Mouse (Mus musculus) liver, adult 2 months (tissue): ENCODE measurements at regions not wholly inside any gene's neighbourhood (a gene's known extent, or its start where the extent isn't known, plus 50 kb on each side); places are given as distances from the start of the nearest gene placed in this dataset.

ENCODE experiments used
- DNase-seq: peaks from one replicate; pipeline ENCODE4 v3.0.0-alpha.2; 2011; ENCODE audit warnings: low read depth, low spot score; ENCODE audit errors: extremely low read depth
- H3K27ac ChIP-seq: fragments of 200-500 bp; replicated peaks from 2 replicates; pipeline ENCODE4 v1.5.1; 2012; ENCODE audit warnings: low read depth, mild to moderate bottlenecking, control low read depth, inconsistent platforms, low read length; ENCODE audit not compliant: insufficient read depth
- H3K27me3 ChIP-seq: fragments of 200-500 bp; 2 replicates; pipeline ENCODE4 v1.6.1; 2012; ENCODE audit warnings: mild to moderate bottlenecking, moderate library complexity, low read length, inconsistent platforms; ENCODE audit not compliant: control insufficient read depth, insufficient read depth
- H3K36me3 ChIP-seq: fragments of 200-500 bp; 2 replicates; pipeline ENCODE4 v1.6.1; 2012; ENCODE audit warnings: low read length, inconsistent platforms; ENCODE audit not compliant: control insufficient read depth, insufficient read depth
- H3K4me1 ChIP-seq: fragments of 200-500 bp; 2 replicates; pipeline ENCODE4 v1.6.1; 2011; ENCODE audit warnings: low read length; ENCODE audit not compliant: control insufficient read depth, insufficient read depth
- H3K4me3 ChIP-seq: fragments of 200-500 bp; 2 replicates; pipeline ENCODE4 v1.5.1; 2011; ENCODE audit warnings: low read depth, mild to moderate bottlenecking, control low read depth, low read length, moderate library complexity; ENCODE audit not compliant: insufficient read depth
- H3K79me2 ChIP-seq: fragments of 200-500 bp; 2 replicates; pipeline ENCODE4 v1.6.1; 2012; ENCODE audit warnings: inconsistent platforms, mild to moderate bottlenecking, low read length, moderate library complexity; ENCODE audit not compliant: control insufficient read depth, insufficient read depth
- H3K9ac ChIP-seq: fragments of 200-500 bp; 2 replicates; pipeline ENCODE4 v1.6.1; 2012; ENCODE audit warnings: low read depth, mild to moderate bottlenecking, control low read depth, inconsistent platforms, low read length
- CTCF ChIP-seq: fragments of 200-500 bp; IDR thresholded peaks from 2 replicates; pipeline ENCODE4 v1.5.1; 2011; ENCODE audit warnings: low read depth, low read length, control low read depth
- POLR2A ChIP-seq: fragments of 200-500 bp; IDR thresholded peaks from 2 replicates; pipeline ENCODE4 v1.6.1; 2011; ENCODE audit warnings: low read length, control low read depth; ENCODE audit not compliant: insufficient read depth; ENCODE audit errors: extremely low read depth
- WGBS: fragments of 180-500 bp; shearing (Covaris S2); methylation state at CpG from one replicate; pipeline ENCODE4 v1.1.7; 2018; 5-methylcytosine and 5-hydroxymethylcytosine counted together

GRCm38 (mm10) chr19:60110278-60110677 lies 116.2 kb downstream of the Fam204a start:
- no peak overlapping the region for H3K27ac ChIP-seq
- no peaks in the 10 kb centered on the region for H3K79me2 ChIP-seq
- no peaks in the 10 kb centered on the region for H3K27me3 ChIP-seq
- H3K4me3 ChIP-seq: no peak overlapping the region
- TF ChIP-seq CTCF (no peak), POLR2A (no peak)
- DNase-seq: no peak
- H3K36me3 ChIP-seq: no peaks in the 10 kb centered on the region
- WGBS: 84% methylated on average over 6 of the region's 6 CpGs
- no peaks in the 10 kb centered on the region for H3K4me1 ChIP-seq
- H3K9ac ChIP-seq: no peak overlapping the region

GRCm38 (mm10) chr19:60109488-60109887 lies 117.0 kb downstream of the Fam204a start:
- no peak overlapping the region for H3K9ac ChIP-seq
- H3K79me2 ChIP-seq: no peaks in the 10 kb centered on the region
- no peak for DNase-seq
- no peaks in the 10 kb centered on the region for H3K27me3 ChIP-seq
- no peak overlapping the region for H3K27ac ChIP-seq
- 82% methylated on average over 8 of the region's 8 CpGs for WGBS
- no peak overlapping the region for H3K4me3 ChIP-seq
- no peaks in the 10 kb centered on the region for H3K4me1 ChIP-seq
- H3K36me3 ChIP-seq: no peaks in the 10 kb centered on the region
- TF ChIP-seq POLR2A (no peak), CTCF (no peak)

- H3K36me3 ChIP-seq: no peaks in the 10 kb centered on the region
- no peak overlapping the region for H3K27ac ChIP-seq
- H3K4me1 ChIP-seq: no peaks in the 10 kb centered on the region
- no peaks in the 10 kb centered on the region for H3K79me2 ChIP-seq
- TF ChIP-seq POLR2A (no peak), CTCF (no peak)
- DNase-seq: no peak
- H3K9ac ChIP-seq: no peak overlapping the region
- WGBS: 78% methylated on average over 3 of the region's 3 CpGs
- no peaks in the 10 kb centered on the region for H3K27me3 ChIP-seq
- H3K4me3 ChIP-seq: no peak overlapping the region
Measured at GRCm38 (mm10) chr19:60097915-60098314, 128.6 kb downstream of the Fam204a start.

GRCm38 (mm10) chr19:60074986-60075385 lies 131.5 kb upstream of the Rab11fip2 start:
- Histone ChIP-seq H3K36me3 (no peaks in the 10 kb centered on the region), H3K27ac (no peak overlapping the region), H3K9ac (no peak overlapping the region), H3K4me1 (no peaks in the 10 kb centered on the region), H3K4me3 (no peak overlapping the region), H3K27me3 (no peaks in the 10 kb centered on the region), H3K79me2 (no peaks in the 10 kb centered on the region)
- 58% methylated on average over 3 of the region's 3 CpGs for WGBS
- TF ChIP-seq POLR2A (no peak), CTCF (no peak)
- DNase-seq: no peak

- 38% methylated on average over 1 of the region's 1 CpGs for WGBS
Measured at GRCm38 (mm10) chr19:60073328-60073727, 129.9 kb upstream of the Rab11fip2 start.

GRCm38 (mm10) chr19:60066183-60066582 lies 122.7 kb upstream of the Rab11fip2 start:
- no peak for TF ChIP-seq POLR2A
- TF ChIP-seq CTCF: no peak
- Histone ChIP-seq H3K4me1 (no peaks in the 10 kb centered on the region), H3K27me3 (no peaks in the 10 kb centered on the region), H3K4me3 (no peak overlapping the region), H3K27ac (no peak overlapping the region), H3K79me2 (no peaks in the 10 kb centered on the region), H3K9ac (no peak overlapping the region), H3K36me3 (no peaks in the 10 kb centered on the region)
- DNase-seq: no peak
- 87% methylated on average over 3 of the region's 3 CpGs for WGBS

More at GRCm38 (mm10) chr19:60073328-60073727, 129.9 kb upstream of the Rab11fip2 start:
- no peak for TF ChIP-seq CTCF
- no peak for TF ChIP-seq POLR2A
- H3K36me3 ChIP-seq: no peaks in the 10 kb centered on the region
- no peaks in the 10 kb centered on the region for H3K4me1 ChIP-seq
- no peaks in the 10 kb centered on the region for H3K79me2 ChIP-seq
- H3K27ac ChIP-seq: no peak overlapping the region
- H3K9ac ChIP-seq: no peak overlapping the region
- no peak overlapping the region for H3K4me3 ChIP-seq
- DNase-seq: no peak
- no peaks in the 10 kb centered on the region for H3K27me3 ChIP-seq
